Comparison of ENCODE assay signal across 8 mouse cellular contexts in genomic region chr10:127255625-127256345, GRCm38 (mm10). TPM values are rescaled to one million over a fixed set of nuclear protein-coding genes. Genes with fewer than 3 reads are reported as not detected.
DNase-seq lines count a peak whose midpoint lies in the region; ATAC-seq and TF ChIP-seq lines count a peak whose summit lies in the region.

No protein-coding gene starts in this region.

- H3K27me3 ChIP-seq in intestine, postnatal 0 days (replicated peaks; ENCODE audit: control insufficient read depth, insufficient read depth, low read length) = no peaks in the 10 kb centered on the region
- 0 out of 2 replicates have a peak, but pooled peaks cover under 1% of the 10 kb centered on the region for H3K27me3 ChIP-seq in lung, embryonic 15.5 days
- H3K27me3 ChIP-seq in stomach, embryonic 14.5 days (ENCODE audit: control insufficient read depth, insufficient read depth, low read length) = no peaks in the 10 kb centered on the region

- H3K27ac ChIP-seq in intestine, postnatal 0 days (ENCODE audit: low read depth, low read length) = no peak overlapping the region
- no peak overlapping the region for H3K27ac ChIP-seq in lung, embryonic 15.5 days
- no peak overlapping the region for H3K27ac ChIP-seq in stomach, embryonic 14.5 days (ENCODE audit: low read length)

- H3K36me3 ChIP-seq in intestine, postnatal 0 days (ENCODE audit: control insufficient read depth, insufficient read depth) = no peaks in the 10 kb centered on the region
- no peaks in the 10 kb centered on the region for H3K36me3 ChIP-seq in lung, embryonic 15.5 days
- H3K36me3 ChIP-seq in stomach, embryonic 14.5 days (ENCODE audit: control insufficient read depth, insufficient read depth, low read length) = no peaks in the 10 kb centered on the region

- no peak overlapping the region for H3K4me2 ChIP-seq in intestine, postnatal 0 days (replicated peaks; ENCODE audit: low read depth)
- H3K4me2 ChIP-seq in lung, embryonic 15.5 days = no peak overlapping the region
- no peak overlapping the region for H3K4me2 ChIP-seq in stomach, embryonic 14.5 days (replicated peaks; ENCODE audit: low read depth, low read length)

- peak; percentile 45 to 82 for DNase-seq in adrenal gland, adult (ENCODE audit: inconsistent age in 2 of 2, low spot score in 1 of 2)
- no peak for DNase-seq in adrenal gland, postnatal 4 days (ENCODE audit: low spot score in 2 of 2)
- DNase-seq in brain, embryonic 14.5 days (ENCODE audit: low read depth) = peak; percentile 79
- DNase-seq in gastrocnemius, postnatal 14 days = peak; percentile 61
- DNase-seq in MN1 (ENCODE audit: low spot score) = no peak

- WGBS in intestine, postnatal 0 days = 20% methylated on average over 14 of the region's 14 CpGs
- 21% methylated on average over 14 of the region's 14 CpGs for WGBS in lung, embryonic 15.5 days
- 20% methylated on average over 14 of the region's 14 CpGs for WGBS in stomach, embryonic 14.5 days

- no peak overlapping the region for H3K9ac ChIP-seq in intestine, postnatal 0 days (ENCODE audit: low read depth, low read length)
- H3K9ac ChIP-seq in lung, embryonic 15.5 days = no peak overlapping the region
- no peak overlapping the region for H3K9ac ChIP-seq in stomach, embryonic 14.5 days (replicated peaks; ENCODE audit: low read depth, low read length)

- TF ChIP-seq POLR2A in brain, embryonic 14.5 days (IDR thresholded peaks at IDR 0.05; ENCODE audit: borderline replicate concordance, extremely low read depth, insufficient read depth, insufficient read length, poor library complexity, severe bottlenecking) = no peak

- intact Hi-C loops in gastrocnemius, postnatal 14 days (cut with DNase I; ENCODE audit: low total_unique reads) = no loop called here

- no peaks in the 10 kb centered on the region for H3K4me1 ChIP-seq in intestine, postnatal 0 days (replicated peaks; ENCODE audit: control insufficient read depth, insufficient read depth, low read length)
- H3K4me1 ChIP-seq in lung, embryonic 15.5 days = no peaks in the 10 kb centered on the region
- no peaks in the 10 kb centered on the region for H3K4me1 ChIP-seq in stomach, embryonic 14.5 days (ENCODE audit: control insufficient read depth, insufficient read depth, low read length)

- TF ChIP-seq CTCF in brain, embryonic 14.5 days (IDR thresholded peaks at IDR 0.05; ENCODE audit: borderline replicate concordance, extremely low read depth, insufficient read depth, insufficient read length) = peak; percentile 36; the same call in 1 of the 2 replicates
- peak; percentile 24; the same call in 1 of the 2 replicates for TF ChIP-seq CTCF in intestine, postnatal 0 days (IDR thresholded peaks at IDR 0.05; ENCODE audit: low read depth)

- no peaks in the 10 kb centered on the region for H3K9me3 ChIP-seq in intestine, postnatal 0 days (ENCODE audit: control insufficient read depth)
- H3K9me3 ChIP-seq in lung, embryonic 15.5 days = no peaks in the 10 kb centered on the region
- H3K9me3 ChIP-seq in stomach, embryonic 14.5 days (ENCODE audit: control insufficient read depth, low read depth, low read length) = no peaks in the 10 kb centered on the region

- H3K4me3 ChIP-seq in intestine, postnatal 0 days (ENCODE audit: low read depth, low read length) = no peak overlapping the region
- no peak overlapping the region for H3K4me3 ChIP-seq in lung, embryonic 15.5 days
- no peak overlapping the region for H3K4me3 ChIP-seq in stomach, embryonic 14.5 days (ENCODE audit: low read depth, low read length)

- ATAC-seq in intestine, postnatal 0 days = peak; percentile 73
- ATAC-seq in lung, embryonic 15.5 days (ENCODE audit: borderline replicate concordance, extremely low read depth, low FRiP score, low TSS enrichment) = peak; percentile 69
- peak; percentile 77; the same call in 1 of the 2 replicates for ATAC-seq in stomach, embryonic 14.5 days (ENCODE audit: insufficient number of reproducible peaks, insufficient read depth, low FRiP score, low read depth)

RNA-seq across cellular contexts. Expression of gene Kif5a, which starts 7.4 kb away (rescaled TPM):
- total RNA-seq in adrenal gland, postnatal 4 days (2021) = 10 to 100 TPM; 23.5 to 28.4 TPM
- polyA plus RNA-seq in brain, embryonic 14.5 days (2012; rRNA removed) = 97.5 and 134 TPM in 2 replicates
- total RNA-seq in gastrocnemius, postnatal 14 days (2021) = under 1 TPM; 0.45 to 0.53 TPM
- 2.7 and 3.7 TPM in 2 replicates for polyA plus RNA-seq in intestine, postnatal 0 days (2015; fragmentation: Nextera tagmentation; extraction: Ambion mirVana)
- 0.70 and 1.3 TPM in 2 replicates for polyA plus RNA-seq in lung, embryonic 15.5 days (2015; fragmentation: Nextera tagmentation; extraction: Ambion mirVana)
- polyA plus RNA-seq in stomach, embryonic 14.5 days (2014; fragmentation: Nextera tagmentation; extraction: Ambion mirVana) = 7.7 and 7.8 TPM in 2 replicates

RNA-seq across cellular contexts. Expression of gene Dctn2, which starts 10.4 kb away (rescaled TPM):
- total RNA-seq in adrenal gland, postnatal 4 days (2021) = 100 to 1,000 TPM; 191 to 198 TPM
- 326 and 373 TPM in 2 replicates for polyA plus RNA-seq in brain, embryonic 14.5 days (2012; rRNA removed)
- total RNA-seq in gastrocnemius, postnatal 14 days (2021) = 100 to 1,000 TPM in 1 of 2 experiments, 10 to 100 TPM in 1; 99.8 to 103 TPM
- polyA plus RNA-seq in intestine, postnatal 0 days (2015; fragmentation: Nextera tagmentation; extraction: Ambion mirVana) = 143 and 147 TPM in 2 replicates
- polyA plus RNA-seq in lung, embryonic 15.5 days (2015; fragmentation: Nextera tagmentation; extraction: Ambion mirVana) = 184 and 189 TPM in 2 replicates
- 161 and 177 TPM in 2 replicates for polyA plus RNA-seq in stomach, embryonic 14.5 days (2014; fragmentation: Nextera tagmentation; extraction: Ambion mirVana)

RNA-seq across cellular contexts. Expression of gene Mbd6, which starts 33.0 kb away (rescaled TPM):
- total RNA-seq in adrenal gland, postnatal 4 days (2021) = 10 to 100 TPM; 89.7 to 92.6 TPM
- polyA plus RNA-seq in brain, embryonic 14.5 days (2012; rRNA removed) = 39.2 and 67.3 TPM in 2 replicates
- 10 to 100 TPM; 16.1 to 17.1 TPM for total RNA-seq in gastrocnemius, postnatal 14 days (2021)
- polyA plus RNA-seq in intestine, postnatal 0 days (2015; fragmentation: Nextera tagmentation; extraction: Ambion mirVana) = 8.7 and 12.8 TPM in 2 replicates
- polyA plus RNA-seq in lung, embryonic 15.5 days (2015; fragmentation: Nextera tagmentation; extraction: Ambion mirVana) = 13.3 and 18.8 TPM in 2 replicates
- 22.2 and 23.2 TPM in 2 replicates for polyA plus RNA-seq in stomach, embryonic 14.5 days (2014; fragmentation: Nextera tagmentation; extraction: Ambion mirVana)

RNA-seq across cellular contexts. Expression of gene Pip4k2c, which starts 44.4 kb away (rescaled TPM):
- total RNA-seq in adrenal gland, postnatal 4 days (2021) = 10 to 100 TPM; 37.5 to 39.8 TPM
- 20.2 and 24.7 TPM in 2 replicates for polyA plus RNA-seq in brain, embryonic 14.5 days (2012; rRNA removed)
- total RNA-seq in gastrocnemius, postnatal 14 days (2021) = 1 to 10 TPM; 6.3 to 7.6 TPM
- 43.0 and 47.0 TPM in 2 replicates for polyA plus RNA-seq in intestine, postnatal 0 days (2015; fragmentation: Nextera tagmentation; extraction: Ambion mirVana)
- polyA plus RNA-seq in lung, embryonic 15.5 days (2015; fragmentation: Nextera tagmentation; extraction: Ambion mirVana) = 24.4 and 27.2 TPM in 2 replicates
- polyA plus RNA-seq in stomach, embryonic 14.5 days (2014; fragmentation: Nextera tagmentation; extraction: Ambion mirVana) = 22.7 and 22.9 TPM in 2 replicates

RNA-seq across cellular contexts. Expression of gene Mars, which starts 55.8 kb away (rescaled TPM):
- 10 to 100 TPM; 85.5 to 89.5 TPM for total RNA-seq in adrenal gland, postnatal 4 days (2021)
- 88.2 and 102 TPM in 2 replicates for polyA plus RNA-seq in brain, embryonic 14.5 days (2012; rRNA removed)
- 10 to 100 TPM; 50.3 to 56.0 TPM for total RNA-seq in gastrocnemius, postnatal 14 days (2021)
- polyA plus RNA-seq in intestine, postnatal 0 days (2015; fragmentation: Nextera tagmentation; extraction: Ambion mirVana) = 47.2 and 50.7 TPM in 2 replicates
- 104 and 108 TPM in 2 replicates for polyA plus RNA-seq in lung, embryonic 15.5 days (2015; fragmentation: Nextera tagmentation; extraction: Ambion mirVana)
- polyA plus RNA-seq in stomach, embryonic 14.5 days (2014; fragmentation: Nextera tagmentation; extraction: Ambion mirVana) = 96.9 and 107 TPM in 2 replicates

Comparison
In these comparisons a context has a peak if more than half of its experiments do, and no peak if none do; other contexts are left out.
1. DNase-seq: peak in adrenal gland, adult (2 of 2), brain, embryonic 14.5 days (single experiment) and gastrocnemius, postnatal 14 days (single experiment); none in adrenal gland, postnatal 4 days (0 of 2) and MN1 (single experiment).
2. RNA of gene Kif5a, which starts 7.4 kb away (polyA plus RNA-seq): 97.5 to 134 TPM in brain, embryonic 14.5 days; 7.7 to 7.8 TPM in stomach, embryonic 14.5 days, 2.7 to 3.7 TPM in intestine, postnatal 0 days and 0.70 to 1.3 TPM in lung, embryonic 15.5 days; every median in the first group is over 10 times any median in the second.
3. Peak in every context shown above with its lines, with median percentiles within 50 percentile points of each other: ATAC-seq.